Mouse (Mus musculus) midbrain, embryonic 16.5 days (tissue): ENCODE measurements at regions not wholly inside any gene's neighbourhood (a gene's known extent, or its start where the extent isn't known, plus 50 kb on each side); places are given as distances from the start of the nearest gene placed in this dataset.
"Not testable (repeated sequence)": the region's sequence is repeated elsewhere in the genome, so short reads cannot be mapped to it uniquely, and the experiment has no call there.

Experiments
- ATAC-seq: fragments of 200-750 bp; cut with Nextera tagmentation; 2 replicates; pipeline ENCODE4 v1.8.0; 2017; ENCODE audit warnings: moderate TSS enrichment
- H3K27ac ChIP-seq: fragments of 300-500 bp; sonication (generic); 2 replicates; pipeline ENCODE4 v1.5.1; 2014; ENCODE audit warnings: mild to moderate bottlenecking, low read length, mixed read lengths
- H3K27me3 ChIP-seq: fragments of 300-500 bp; sonication (generic); 2 replicates; pipeline ENCODE4 v1.6.1; 2014; ENCODE audit warnings: low read depth, low read length, mixed read lengths; ENCODE audit not compliant: control insufficient read depth, insufficient read depth
- H3K36me3 ChIP-seq: fragments of 300-500 bp; sonication (generic); 2 replicates; pipeline ENCODE4 v1.6.1; 2014; ENCODE audit warnings: mild to moderate bottlenecking, low read length, moderate library complexity, mixed read lengths; ENCODE audit not compliant: control insufficient read depth, insufficient read depth
- H3K4me1 ChIP-seq: fragments of 300-500 bp; sonication (generic); 2 replicates; pipeline ENCODE4 v1.6.1; 2014; ENCODE audit warnings: mild to moderate bottlenecking, low read length, mixed read lengths; ENCODE audit not compliant: control insufficient read depth, insufficient read depth
- H3K4me2 ChIP-seq: fragments of 300-500 bp; sonication (generic); 2 replicates; pipeline ENCODE4 v1.6.1; 2014; ENCODE audit warnings: mild to moderate bottlenecking, low read length, mixed read lengths
- H3K4me3 ChIP-seq: fragments of 300-500 bp; sonication (generic); 2 replicates; pipeline ENCODE4 v1.5.1; 2014; ENCODE audit warnings: low read depth, mild to moderate bottlenecking, low read length, moderate library complexity, mixed read lengths
- H3K9ac ChIP-seq: fragments of 300-500 bp; sonication (generic); 2 replicates; pipeline ENCODE4 v1.6.1; 2014; ENCODE audit warnings: low read depth, low read length, mixed read lengths
- H3K9me3 ChIP-seq: fragments of 300-500 bp; sonication (generic); replicated peaks from 2 replicates; pipeline ENCODE4 v1.6.1; 2014; ENCODE audit warnings: mild to moderate bottlenecking, low read length, mixed read lengths; ENCODE audit not compliant: control insufficient read depth, poor library complexity, severe bottlenecking
- WGBS: fragments of 180-500 bp; shearing (Covaris S2); extraction: QIAGEN DNeasy Blood & Tissue Kit; methylation state at CpG from one replicate; pipeline ENCODE4 v1.1.7; 2014; 5-methylcytosine and 5-hydroxymethylcytosine counted together

DNA sequence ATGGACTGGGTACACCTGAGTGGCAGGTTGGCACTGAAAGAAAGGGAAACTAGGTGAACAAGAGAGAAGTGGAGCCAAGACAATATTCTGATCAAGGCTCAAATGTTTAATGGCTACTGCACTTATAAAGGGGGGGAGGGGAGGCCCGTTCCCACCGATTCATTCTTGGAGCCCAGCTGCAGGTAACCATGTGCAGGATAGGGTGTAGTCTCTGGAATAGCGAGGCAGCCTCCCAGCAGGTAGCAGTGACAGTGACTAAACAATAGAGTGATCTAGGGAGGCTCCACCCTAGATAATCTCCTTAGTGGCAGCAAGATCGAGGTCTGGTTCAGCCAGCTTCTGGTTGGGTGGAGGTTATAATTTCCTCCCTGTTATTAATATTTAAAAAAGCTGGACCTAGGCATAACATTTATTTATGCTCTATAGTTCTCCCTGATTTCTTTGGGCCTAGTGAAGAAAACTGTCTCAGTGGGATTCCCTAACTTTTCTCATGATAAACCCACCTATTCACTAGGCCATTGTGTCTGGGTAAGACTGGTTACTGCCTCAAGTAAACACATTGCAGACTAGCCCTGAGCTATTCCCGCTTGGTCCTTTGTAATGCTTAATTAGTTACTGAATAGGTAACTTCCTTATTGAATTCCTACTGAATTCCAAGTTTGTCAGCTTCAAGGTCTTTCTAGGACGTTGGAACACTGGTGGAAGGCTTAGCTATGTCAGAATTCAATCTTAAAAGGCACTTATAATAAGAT is 705.4 kb upstream of the Pou3f2 start:
- no peak overlapping the region for H3K27ac ChIP-seq
- no peak overlapping the region for H3K4me3 ChIP-seq
- no peak overlapping the region for H3K9ac ChIP-seq
- WGBS: 63% methylated on average over 6 of the region's 6 CpGs
- no peaks in the 10 kb centered on the region for H3K9me3 ChIP-seq
- H3K36me3 ChIP-seq: no peaks in the 10 kb centered on the region
- ATAC-seq: no peak
- H3K4me2 ChIP-seq: no peak overlapping the region
- no peaks in the 10 kb centered on the region for H3K4me1 ChIP-seq
- H3K27me3 ChIP-seq: no peaks in the 10 kb centered on the region

DNA sequence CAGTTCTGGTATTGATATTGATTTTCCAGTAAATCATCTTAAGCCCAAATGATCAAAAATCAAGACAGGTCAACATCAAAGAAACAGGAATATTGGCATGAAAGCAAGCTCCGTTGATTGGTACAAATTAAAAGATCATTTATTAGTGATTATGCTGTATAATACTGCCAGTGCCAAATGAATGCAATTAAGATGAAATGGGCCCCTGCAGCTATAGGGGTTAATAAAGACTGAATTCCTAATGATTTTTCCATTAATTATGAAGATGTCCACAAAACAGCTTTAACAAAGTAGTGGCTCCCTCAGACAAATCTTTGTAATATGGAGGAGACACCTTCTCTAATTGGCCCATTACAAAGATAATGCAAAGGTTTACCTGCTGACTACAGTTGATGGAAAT is 685.6 kb upstream of the Pou3f2 start:
- WGBS: 70% methylated on average over 1 of the region's 1 CpGs

DNA sequence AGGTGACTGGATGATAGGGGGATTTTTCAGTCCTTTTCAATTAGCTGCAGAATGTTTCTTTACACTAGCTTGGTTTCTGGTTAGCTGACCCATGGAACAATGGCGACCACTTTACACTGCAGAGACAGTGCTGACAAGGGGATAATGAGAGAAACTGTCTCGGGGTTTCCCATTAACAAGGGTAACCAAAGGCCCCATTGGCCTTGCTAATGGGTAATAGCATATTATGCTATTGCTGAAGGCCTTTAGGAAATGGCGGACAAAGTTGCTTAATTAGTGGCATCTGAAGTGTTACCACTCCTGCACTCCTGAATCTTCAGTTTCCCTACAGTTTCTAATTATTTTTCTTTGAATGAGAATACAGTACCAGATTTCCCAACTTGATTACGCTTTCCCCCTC is 685.2 kb upstream of the Pou3f2 start:
- Histone ChIP-seq H3K9me3 (no peaks in the 10 kb centered on the region), H3K36me3 (no peaks in the 10 kb centered on the region), H3K4me2 (no peak overlapping the region), H3K27me3 (no peaks in the 10 kb centered on the region), H3K4me3 (no peak overlapping the region), H3K27ac (no peak overlapping the region), H3K9ac (no peak overlapping the region), H3K4me1 (no peaks in the 10 kb centered on the region)
- no peak for ATAC-seq
- WGBS: 47% methylated on average over 4 of the region's 4 CpGs

More for the DNA sequence above, 685.6 kb upstream of the Pou3f2 start:
- ATAC-seq: no peak
- Histone ChIP-seq H3K9me3 (no peaks in the 10 kb centered on the region), H3K4me2 (no peak overlapping the region), H3K9ac (no peak overlapping the region), H3K4me1 (no peaks in the 10 kb centered on the region), H3K4me3 (no peak overlapping the region), H3K27ac (no peak overlapping the region), H3K36me3 (no peaks in the 10 kb centered on the region), H3K27me3 (no peaks in the 10 kb centered on the region)

DNA sequence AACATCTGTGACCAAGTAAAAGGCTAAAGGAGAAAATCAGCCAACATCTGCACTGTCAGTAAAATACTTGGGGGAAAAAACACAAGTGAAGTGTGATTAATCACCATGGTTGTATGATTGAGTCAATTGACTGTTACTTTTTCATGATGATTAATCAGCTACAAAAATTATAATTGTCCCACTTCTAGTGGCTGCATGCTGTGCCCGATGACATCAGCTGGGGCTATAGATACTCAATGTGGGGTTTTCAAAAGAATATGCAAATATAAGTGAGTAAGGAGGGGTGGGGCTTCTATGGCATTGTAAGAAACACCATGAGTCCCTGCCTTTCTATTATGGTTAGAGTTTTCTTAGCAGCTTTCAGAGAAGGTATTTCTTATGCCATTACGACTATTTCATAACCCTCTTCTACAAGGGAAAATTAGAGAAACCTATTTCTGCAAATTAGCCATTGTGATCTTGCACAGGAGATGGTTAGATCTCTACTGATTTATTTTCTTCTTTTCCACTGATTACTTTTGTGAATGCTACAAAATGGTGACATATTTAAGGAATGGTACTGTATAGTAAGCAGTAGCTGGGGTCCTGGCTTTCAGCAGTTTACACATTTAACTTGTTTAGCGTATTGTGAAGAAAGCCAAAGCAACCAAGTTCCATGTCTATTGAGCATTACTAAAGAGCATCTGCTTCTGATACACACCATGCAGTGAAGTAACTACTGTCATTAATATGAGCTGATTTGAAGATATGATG is 660.1 kb upstream of the Pou3f2 start:
- Histone ChIP-seq H3K4me1 (no peaks in the 10 kb centered on the region), H3K4me2 (no peak overlapping the region), H3K4me3 (no peak overlapping the region), H3K9me3 (no peaks in the 10 kb centered on the region), H3K27me3 (no peaks in the 10 kb centered on the region), H3K9ac (no peak overlapping the region), H3K27ac (no peak overlapping the region), H3K36me3 (no peaks in the 10 kb centered on the region)
- no peak for ATAC-seq
- WGBS: 72% methylated on average over 3 of the region's 3 CpGs

DNA sequence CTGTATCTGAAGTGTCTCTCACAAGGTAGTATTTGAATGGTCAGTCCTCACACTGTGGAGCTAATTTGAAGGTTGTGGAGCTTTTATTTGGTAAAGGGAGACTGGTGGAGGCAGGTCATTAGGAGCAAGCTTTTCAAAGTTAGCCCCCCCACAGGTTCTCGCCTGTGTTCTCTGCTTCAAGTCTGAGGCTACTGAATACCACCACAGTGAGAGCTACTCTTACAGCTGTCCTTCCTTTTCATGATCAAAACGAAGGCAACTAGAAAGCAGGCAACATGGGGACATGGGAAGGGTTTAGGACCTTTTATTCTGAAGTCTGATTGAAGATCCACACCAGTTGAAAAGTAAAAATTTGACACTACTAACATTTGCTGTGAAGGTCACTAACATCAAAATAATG is 645.2 kb upstream of the Pou3f2 start:
- no peak overlapping the region for H3K9ac ChIP-seq
- no peak overlapping the region for H3K4me2 ChIP-seq
- H3K4me1 ChIP-seq: no peaks in the 10 kb centered on the region
- no peak overlapping the region for H3K4me3 ChIP-seq
- no peak overlapping the region for H3K27ac ChIP-seq
- no peaks in the 10 kb centered on the region for H3K9me3 ChIP-seq
- ATAC-seq: no peak
- WGBS: 18% methylated on average over 2 of the region's 2 CpGs
- no peaks in the 10 kb centered on the region for H3K27me3 ChIP-seq
- no peaks in the 10 kb centered on the region for H3K36me3 ChIP-seq

DNA sequence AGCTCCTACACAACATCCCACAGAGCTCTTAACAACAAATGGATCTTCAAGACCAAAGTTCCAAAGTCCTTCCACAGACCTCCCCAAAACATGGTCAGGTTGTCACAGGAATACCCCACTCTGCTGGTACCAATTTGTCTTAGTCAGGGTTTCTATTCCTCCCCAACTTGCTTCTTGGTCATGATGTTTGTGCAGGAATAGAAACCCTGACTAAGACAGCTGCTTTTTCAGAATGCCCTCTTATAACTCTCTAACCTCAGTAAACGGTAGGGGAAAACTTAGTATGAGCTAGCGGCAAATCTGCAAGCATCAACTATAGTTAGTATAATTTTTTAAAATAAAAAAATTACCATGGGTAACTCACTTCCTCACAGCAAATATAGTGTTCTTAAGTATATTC is 613.3 kb upstream of the Pou3f2 start:
- not testable (repeated sequence) for H3K9me3 ChIP-seq, H3K9ac ChIP-seq, H3K27me3 ChIP-seq, H3K27ac ChIP-seq, H3K4me3 ChIP-seq, H3K4me2 ChIP-seq, H3K4me1 ChIP-seq, ATAC-seq, H3K36me3 ChIP-seq
- 93% methylated on average over 2 of the region's 2 CpGs for WGBS

DNA sequence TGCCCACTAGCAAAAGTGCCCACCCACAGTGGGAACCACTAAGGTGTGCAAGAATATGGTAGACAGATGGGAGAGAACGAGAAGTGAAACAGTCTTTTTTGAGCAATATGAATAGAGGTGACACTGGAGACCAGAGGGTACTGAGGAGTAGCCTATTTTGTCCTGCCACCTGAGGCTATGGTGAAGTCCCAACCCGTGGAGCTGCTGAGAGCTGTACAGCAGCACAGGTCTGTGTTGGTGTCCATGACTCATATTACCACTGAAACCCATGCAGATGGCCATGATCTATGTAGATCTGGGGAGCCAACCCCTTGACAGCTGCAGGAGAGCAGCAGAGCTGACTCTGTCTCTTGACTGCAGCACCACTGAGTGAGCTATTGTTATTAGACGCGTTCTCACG is 591.4 kb upstream of the Pou3f2 start:
- Histone ChIP-seq H3K9me3 (no peaks in the 10 kb centered on the region), H3K4me1 (no peaks in the 10 kb centered on the region), H3K4me3 (no peak overlapping the region), H3K9ac (no peak overlapping the region), H3K36me3 (no peaks in the 10 kb centered on the region), H3K27me3 (no peaks in the 10 kb centered on the region), H3K27ac (no peak overlapping the region), H3K4me2 (no peak overlapping the region)
- WGBS: 93% methylated on average over 5 of the region's 5 CpGs
- ATAC-seq: no peak

DNA sequence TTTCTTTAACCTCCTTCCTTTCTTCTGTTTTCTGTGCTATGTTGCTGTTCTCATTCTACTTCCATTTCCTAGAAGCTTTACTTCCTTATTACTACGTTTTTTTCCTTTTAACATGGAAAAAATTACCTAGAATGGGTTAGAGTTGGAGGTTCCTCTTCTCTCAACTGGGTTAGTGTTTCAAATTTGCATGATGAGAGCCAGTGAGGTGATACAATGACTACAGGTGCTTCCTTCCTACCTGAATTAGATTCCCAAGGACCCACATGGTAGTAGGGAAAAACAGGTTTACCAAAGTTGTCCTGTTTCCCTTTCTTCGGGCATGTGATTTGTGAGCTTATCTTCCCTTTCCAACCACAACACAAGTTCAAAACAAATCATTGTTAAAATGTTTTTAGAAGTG is 589.4 kb upstream of the Pou3f2 start:
- no peaks in the 10 kb centered on the region for H3K9me3 ChIP-seq
- no peak overlapping the region for H3K4me2 ChIP-seq
- no peaks in the 10 kb centered on the region for H3K4me1 ChIP-seq
- ATAC-seq: no peak
- no peaks in the 10 kb centered on the region for H3K27me3 ChIP-seq
- H3K27ac ChIP-seq: no peak overlapping the region
- H3K9ac ChIP-seq: no peak overlapping the region
- 84% methylated on average over 2 of the region's 2 CpGs for WGBS
- no peaks in the 10 kb centered on the region for H3K36me3 ChIP-seq
- no peak overlapping the region for H3K4me3 ChIP-seq

DNA sequence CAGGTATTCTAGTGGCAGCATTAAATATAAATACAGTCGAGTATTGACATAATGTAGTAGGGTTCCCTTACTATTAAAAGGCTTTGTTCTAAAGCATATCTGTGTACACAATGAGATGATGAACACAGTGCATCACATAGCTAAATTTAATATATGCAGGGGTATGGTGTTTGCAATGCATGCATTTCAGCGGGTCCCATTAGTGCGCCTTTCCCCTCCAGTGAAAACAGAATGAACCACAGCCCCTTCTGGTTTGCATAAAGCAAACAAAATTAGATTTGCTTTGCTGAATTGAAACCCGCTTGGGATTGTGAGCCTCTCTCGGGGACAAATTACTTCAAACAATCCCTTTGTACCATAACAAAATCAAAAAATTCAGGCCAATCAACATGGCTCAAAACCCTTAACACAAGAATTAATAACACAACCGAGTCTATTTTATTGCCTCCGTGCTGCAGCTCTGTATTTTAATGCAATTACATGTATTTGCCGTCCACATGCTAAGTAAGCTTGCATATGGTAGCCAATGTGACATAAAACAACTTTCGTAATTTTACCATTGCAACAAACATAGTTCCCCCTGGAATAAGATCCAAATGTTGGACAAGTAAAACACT is 562.6 kb upstream of the Pou3f2 start:
- no peak overlapping the region for H3K4me2 ChIP-seq
- H3K9me3 ChIP-seq: no peaks in the 10 kb centered on the region
- peak; percentile 77 for ATAC-seq
- H3K36me3 ChIP-seq: no peaks in the 10 kb centered on the region
- H3K4me1 ChIP-seq: no peaks in the 10 kb centered on the region
- no peak overlapping the region for H3K9ac ChIP-seq
- H3K27ac ChIP-seq: no peak overlapping the region
- WGBS: 36% methylated on average over 9 of the region's 9 CpGs
- H3K27me3 ChIP-seq: no peaks in the 10 kb centered on the region
- no peak overlapping the region for H3K4me3 ChIP-seq
